Mouse (Mus musculus): ENCODE data around the gene Kprp. TPM values are rescaled to one million over a fixed set of nuclear protein-coding genes. Genes with fewer than 3 reads are reported as not detected.
"Not testable (repeated sequence)": the region's sequence is repeated elsewhere in the genome, so short reads cannot be mapped to it uniquely, and the experiment has no call there.

Gene Kprp
- total RNA-seq (2015): not detected in 2 replicates
- total RNA-seq (2017): not detected in 2 replicates

DNA sequence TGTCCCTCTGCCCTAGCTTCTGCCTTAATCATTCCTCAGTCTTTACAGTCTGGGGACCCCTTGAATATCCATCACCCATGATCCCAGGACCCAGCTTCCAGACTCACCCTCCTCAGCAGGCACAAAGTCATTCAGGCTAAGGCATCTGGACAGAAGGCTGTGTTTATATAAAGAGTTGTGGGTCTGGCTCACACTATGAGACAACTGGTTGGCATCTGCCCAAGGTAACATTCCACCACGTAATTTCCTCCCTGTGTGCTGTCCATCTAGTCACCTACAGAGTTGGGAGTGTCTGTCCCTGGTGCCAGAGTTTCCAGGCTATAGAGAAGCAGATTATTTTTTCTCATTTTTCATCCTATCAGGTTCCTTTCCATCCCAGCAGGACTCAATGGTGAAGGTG, at the start of gene Kprp:
Gene Kprp (minus strand): TSS at position 140 of the 400 bp plus-strand sequence.
- no peak for ATAC-seq (ENCODE audit: poor library complexity, severe bottlenecking)

DNA sequence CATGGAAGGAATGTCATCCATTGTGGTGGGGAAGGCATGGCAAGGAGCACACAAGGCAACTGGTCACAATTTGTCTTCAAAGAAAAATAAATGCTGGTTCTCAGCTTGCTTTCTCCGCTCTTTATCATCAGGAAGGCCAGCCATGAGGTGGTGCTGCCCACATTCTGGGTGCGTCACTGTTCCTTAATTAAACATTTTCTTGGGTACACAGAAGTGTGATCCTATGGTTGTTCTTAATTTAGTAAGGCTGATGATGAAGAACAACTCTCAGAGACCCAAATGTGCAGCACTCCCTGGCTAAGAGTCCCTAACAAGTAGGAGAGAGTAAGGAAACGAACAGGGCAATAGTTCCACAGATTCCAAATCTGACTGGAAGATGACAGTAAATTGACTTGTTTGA, 47.1 kb upstream of the Kprp start:
- ATAC-seq (ENCODE audit: poor library complexity, severe bottlenecking): no peak

DNA sequence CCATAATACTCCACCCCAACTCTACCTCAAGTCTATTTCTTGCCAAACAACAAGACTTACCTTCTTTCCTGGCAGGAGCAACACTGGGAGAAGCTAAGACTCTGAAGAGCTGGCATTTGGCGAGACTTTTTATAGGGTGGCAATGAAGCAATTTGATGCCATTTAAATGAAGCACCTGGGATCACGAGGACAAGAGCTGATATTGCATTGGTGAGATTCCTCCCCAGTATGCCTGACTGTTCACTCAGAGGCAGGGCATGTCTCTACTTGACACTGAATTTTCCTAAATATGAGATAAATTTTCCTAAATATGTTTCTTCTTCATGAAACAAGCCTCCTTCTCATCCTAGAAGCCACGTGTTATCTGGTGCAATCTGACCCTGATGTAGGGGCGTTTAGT, 43.1 kb upstream of the Kprp start, which contains the start of gene 2310050C09Rik:
Gene 2310050C09Rik (minus strand): TSS at position 101 of the 400 bp plus-strand sequence.
- ATAC-seq (ENCODE audit: poor library complexity, severe bottlenecking): no peak

DNA sequence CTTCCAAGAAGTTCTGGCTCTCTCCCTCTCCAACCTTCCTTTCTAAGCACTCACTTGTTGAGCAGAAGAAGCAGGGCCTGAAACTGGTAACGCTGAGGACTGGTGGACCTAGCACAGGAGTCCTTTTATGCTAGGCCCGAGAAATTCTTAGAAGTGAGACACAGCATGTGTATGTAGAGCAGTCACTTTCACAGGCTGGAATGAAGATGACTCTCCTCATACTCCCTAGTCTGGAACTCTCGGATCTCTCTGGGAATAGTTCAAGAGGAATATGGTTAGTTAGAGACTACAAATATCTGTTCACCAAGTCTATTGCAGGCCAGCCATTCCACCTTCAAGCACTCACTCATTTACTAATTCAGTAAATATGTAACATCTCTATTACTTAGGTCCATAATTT, 24.1 kb upstream of the Kprp start, which contains the start of gene Lce1l:
Gene Lce1l (minus strand): TSS at position 101 of the 400 bp plus-strand sequence.
- no peak for ATAC-seq (ENCODE audit: poor library complexity, severe bottlenecking)

DNA sequence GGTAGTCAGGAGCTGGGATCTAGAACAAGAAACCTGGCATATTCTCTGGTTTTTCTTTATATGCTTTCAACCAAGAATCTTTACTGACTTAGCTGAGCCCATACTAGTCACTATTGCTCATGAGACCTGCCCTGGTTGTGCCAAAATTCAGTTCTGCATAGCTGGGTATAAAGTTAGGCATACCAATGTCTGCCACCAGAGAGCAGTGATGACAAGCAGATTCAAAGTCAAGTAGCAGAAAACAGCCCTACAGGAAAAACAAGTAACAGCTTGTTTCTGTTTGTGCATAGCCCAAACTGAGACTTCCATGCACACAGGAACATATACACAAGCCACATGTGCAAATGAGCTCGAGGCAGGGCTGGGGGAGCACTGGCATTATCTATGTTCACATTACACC, 1.2 kb downstream of the Kprp start:
- no peak for ATAC-seq (ENCODE audit: poor library complexity, severe bottlenecking)

DNA sequence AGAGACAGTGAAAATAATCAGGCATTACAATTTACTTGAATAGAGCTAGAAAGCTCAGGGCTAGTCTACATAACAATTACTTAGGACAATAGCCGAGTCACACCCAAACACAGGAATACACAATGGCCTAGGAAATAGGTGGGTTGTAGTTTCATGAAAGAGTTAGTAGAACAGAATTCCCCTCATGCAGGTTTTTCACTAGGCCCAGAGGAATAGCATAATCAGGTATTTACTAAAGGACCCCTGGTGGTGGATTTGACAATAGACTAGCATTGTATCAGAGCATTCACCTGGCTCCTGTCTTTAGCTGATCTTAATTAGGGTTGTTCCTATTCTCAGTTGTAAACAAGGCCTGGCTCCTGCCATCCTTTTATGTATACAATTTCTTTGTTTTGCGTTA, 11.0 kb downstream of the Kprp start:
- ATAC-seq (ENCODE audit: poor library complexity, severe bottlenecking): not testable (repeated sequence)

DNA sequence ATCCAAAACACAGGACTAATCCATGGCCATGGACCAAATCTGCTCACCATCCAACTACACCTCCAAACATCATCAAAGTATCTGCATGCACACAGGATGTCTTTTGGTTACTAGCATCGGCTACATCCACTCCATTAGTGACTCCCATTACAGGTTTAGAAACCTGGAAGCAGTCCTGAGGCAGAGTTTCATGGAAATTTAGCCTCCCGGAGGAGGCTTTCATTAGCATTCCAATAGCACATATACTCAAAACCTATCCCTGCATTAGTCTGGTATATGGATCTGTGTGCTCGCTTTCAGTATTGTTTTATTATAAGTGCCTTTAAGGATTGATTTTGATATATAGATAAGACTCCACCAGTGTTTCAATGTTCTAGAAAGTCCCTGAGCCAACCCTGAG, 11.5 kb downstream of the Kprp start:
- no peak for ATAC-seq (ENCODE audit: poor library complexity, severe bottlenecking)

DNA sequence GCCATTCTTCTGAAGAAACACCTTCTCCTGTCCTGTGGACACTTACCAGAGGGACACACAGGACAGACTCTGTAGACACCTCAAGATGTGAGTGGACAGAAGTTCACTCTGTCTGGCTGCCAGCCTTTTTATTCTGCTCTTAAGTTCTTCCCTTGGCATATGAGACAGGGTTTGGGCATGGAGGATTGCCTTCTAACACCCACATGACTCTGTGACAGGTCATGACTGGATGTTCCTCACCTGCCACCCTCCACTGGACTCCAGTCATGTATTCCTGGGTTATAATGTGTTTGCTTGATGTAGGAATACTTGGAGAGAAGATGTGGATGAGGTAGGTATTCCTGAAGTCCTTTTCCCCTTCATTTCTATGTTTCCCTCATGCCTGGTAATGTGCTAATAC, 19.3 kb downstream of the Kprp start, which contains the start of gene Lce1k:
Gene Lce1k (minus strand): TSS at position 101 of the 400 bp plus-strand sequence.
- no peak for ATAC-seq (ENCODE audit: poor library complexity, severe bottlenecking)

DNA sequence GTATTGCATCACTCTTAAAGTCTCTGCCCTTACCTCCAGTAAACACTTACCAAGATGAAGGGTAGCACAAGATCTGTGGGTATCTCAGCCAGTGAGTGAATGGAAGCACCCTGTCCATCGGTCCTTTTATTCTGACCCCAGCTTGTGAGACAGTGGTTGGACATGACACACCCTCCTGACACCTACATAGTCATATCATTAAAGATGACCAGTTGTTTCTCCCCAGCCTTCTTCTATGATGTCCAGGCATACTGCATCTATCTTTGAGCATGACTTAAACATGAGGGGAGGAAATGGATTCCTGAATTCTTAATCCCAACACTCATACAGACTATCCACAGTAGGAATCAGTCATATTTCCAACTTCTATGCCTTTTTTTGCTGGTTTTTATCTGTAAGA, 36.6 kb downstream of the Kprp start, which contains the start of gene Lce1j:
Gene Lce1j (minus strand): TSS at position 101 of the 400 bp plus-strand sequence.
- no peak for ATAC-seq (ENCODE audit: poor library complexity, severe bottlenecking)

DNA sequence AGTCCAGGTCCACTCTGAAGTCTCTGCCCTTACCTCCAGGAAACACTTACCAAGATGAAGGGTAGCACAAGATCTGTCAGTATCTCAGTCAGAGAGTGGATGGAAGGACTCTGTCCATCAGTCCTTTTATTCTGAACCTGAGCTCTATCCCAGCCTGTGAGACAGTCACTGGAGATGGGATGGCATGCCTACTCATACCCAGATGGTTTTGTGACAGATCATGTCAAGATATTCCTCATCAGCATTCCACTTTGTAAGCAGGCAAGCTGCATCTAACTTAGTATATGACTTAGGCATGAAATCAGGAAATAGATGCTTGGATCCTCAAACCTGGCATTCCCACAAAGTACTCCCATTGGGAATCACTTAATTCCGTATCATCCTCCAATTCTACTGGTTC, 48.2 kb downstream of the Kprp start, which contains the start of gene Lce1i:
Gene Lce1i (minus strand): TSS at position 101 of the 400 bp plus-strand sequence.
- no peak for ATAC-seq (ENCODE audit: poor library complexity, severe bottlenecking)

Other genes with a start within 250 kb of the Kprp start
- gene Smcp, start 238.2 kb downstream of the Kprp start, total RNA-seq (2015): not detected in 2 replicates
- not detected in 2 replicates for gene Smcp, start 238.2 kb downstream of the Kprp start, total RNA-seq (2017)
- gene 2210017I01Rik, start 219.8 kb downstream of the Kprp start, total RNA-seq (2015): not detected in 2 replicates
- gene 2210017I01Rik, start 219.8 kb downstream of the Kprp start, total RNA-seq (2017): not detected in 2 replicates
- not detected in 2 replicates for gene Lce6a, start 205.6 kb downstream of the Kprp start, total RNA-seq (2015)
- not detected in 2 replicates for gene Lce6a, start 205.6 kb downstream of the Kprp start, total RNA-seq (2017)
- not detected in 2 replicates for gene Lce1a1, start 178.9 kb downstream of the Kprp start, total RNA-seq (2015)
- gene Lce1a1, start 178.9 kb downstream of the Kprp start, total RNA-seq (2017): not detected in 2 replicates
- gene Lce1b, start 170.3 kb downstream of the Kprp start, total RNA-seq (2015): not detected in 2 replicates
- not detected in 2 replicates for gene Lce1b, start 170.3 kb downstream of the Kprp start, total RNA-seq (2017)
- gene Lce1a2, start 156.9 kb downstream of the Kprp start, total RNA-seq (2015): not detected in 2 replicates
- not detected in 2 replicates for gene Lce1a2, start 156.9 kb downstream of the Kprp start, total RNA-seq (2017)
- not detected in 2 replicates for gene Lce1c, start 148.0 kb downstream of the Kprp start, total RNA-seq (2015)
- not detected in 2 replicates for gene Lce1c, start 148.0 kb downstream of the Kprp start, total RNA-seq (2017)
- gene Lce1d, start 140.0 kb downstream of the Kprp start, total RNA-seq (2015): not detected in 2 replicates
- gene Lce1d, start 140.0 kb downstream of the Kprp start, total RNA-seq (2017): not detected in 2 replicates
- gene Lce1e, start 118.2 kb downstream of the Kprp start, total RNA-seq (2015): not detected in 2 replicates
- not detected in 2 replicates for gene Lce1e, start 118.2 kb downstream of the Kprp start, total RNA-seq (2017)
- not detected in 2 replicates for gene Lce1f, start 106.9 kb downstream of the Kprp start, total RNA-seq (2015)
- not detected in 2 replicates for gene Lce1f, start 106.9 kb downstream of the Kprp start, total RNA-seq (2017)
- not detected in 2 replicates for gene Gm38119, start 88.2 kb downstream of the Kprp start, total RNA-seq (2015)
- not detected in 2 replicates for gene Gm38119, start 88.2 kb downstream of the Kprp start, total RNA-seq (2017)
- not detected in 2 replicates for gene Lce1g, start 74.9 kb downstream of the Kprp start, total RNA-seq (2015)
- gene Lce1g, start 74.9 kb downstream of the Kprp start, total RNA-seq (2017): not detected in 2 replicates
- gene Lce1h, start 62.2 kb downstream of the Kprp start, total RNA-seq (2015): not detected in 2 replicates
- gene Lce1h, start 62.2 kb downstream of the Kprp start, total RNA-seq (2017): not detected in 2 replicates
- not detected in 2 replicates for gene Lce1i, start 48.3 kb downstream of the Kprp start, total RNA-seq (2015)
- not detected in 2 replicates for gene Lce1i, start 48.3 kb downstream of the Kprp start, total RNA-seq (2017)
- gene Lce1j, start 36.7 kb downstream of the Kprp start, total RNA-seq (2015): not detected in 2 replicates
- not detected in 2 replicates for gene Lce1j, start 36.7 kb downstream of the Kprp start, total RNA-seq (2017)
- gene Lce1k, start 19.4 kb downstream of the Kprp start, total RNA-seq (2015): not detected in 2 replicates
- not detected in 2 replicates for gene Lce1k, start 19.4 kb downstream of the Kprp start, total RNA-seq (2017)
- gene Lce1l, start 24.0 kb upstream of the Kprp start, total RNA-seq (2015): not detected in 2 replicates
- not detected in 2 replicates for gene Lce1l, start 24.0 kb upstream of the Kprp start, total RNA-seq (2017)
- gene 2310050C09Rik, start 43.0 kb upstream of the Kprp start, total RNA-seq (2015): not detected in 2 replicates
- not detected in 2 replicates for gene 2310050C09Rik, start 43.0 kb upstream of the Kprp start, total RNA-seq (2017)
- not detected in 2 replicates for gene Lce3a, start 99.0 kb upstream of the Kprp start, total RNA-seq (2015)
- gene Lce3a, start 99.0 kb upstream of the Kprp start, total RNA-seq (2017): not detected in 2 replicates
- gene Lce3b, start 105.7 kb upstream of the Kprp start, total RNA-seq (2015): not detected in 2 replicates
- gene Lce3b, start 105.7 kb upstream of the Kprp start, total RNA-seq (2017): not detected in 2 replicates
- gene Lce3c, start 117.2 kb upstream of the Kprp start, total RNA-seq (2015): not detected in 2 replicates
- not detected in 2 replicates for gene Lce3c, start 117.2 kb upstream of the Kprp start, total RNA-seq (2017)
- not detected in 2 replicates for gene Lce3d, start 130.1 kb upstream of the Kprp start, total RNA-seq (2015)
- gene Lce3d, start 130.1 kb upstream of the Kprp start, total RNA-seq (2017): not detected in 2 replicates
- not detected in 2 replicates for gene Lce3e, start 139.8 kb upstream of the Kprp start, total RNA-seq (2015)
- gene Lce3e, start 139.8 kb upstream of the Kprp start, total RNA-seq (2017): not detected in 2 replicates
- not detected in 2 replicates for gene Lce3f, start 165.0 kb upstream of the Kprp start, total RNA-seq (2015)
- gene Lce3f, start 165.0 kb upstream of the Kprp start, total RNA-seq (2017): not detected in 2 replicates
- not detected in 2 replicates for gene Crct1, start 188.4 kb upstream of the Kprp start, total RNA-seq (2015)
- not detected in 2 replicates for gene Crct1, start 188.4 kb upstream of the Kprp start, total RNA-seq (2017)
- not detected in 2 replicates for gene Lce1m, start 191.8 kb upstream of the Kprp start, total RNA-seq (2015)
- gene Lce1m, start 191.8 kb upstream of the Kprp start, total RNA-seq (2017): not detected in 2 replicates
- not detected in 2 replicates for gene Gm4858, start 241.6 kb upstream of the Kprp start, total RNA-seq (2015)
- not detected in 2 replicates for gene Gm4858, start 241.6 kb upstream of the Kprp start, total RNA-seq (2017)

Measured in megakaryocyte, adult 5-6 weeks (primary cell).